Mouse (Mus musculus) liver, adult 2 months (tissue): ENCODE measurements at regions not wholly inside any gene's neighbourhood (a gene's known extent, or its start where the extent isn't known, plus 50 kb on each side); places are given as distances from the start of the nearest gene placed in this dataset.
A peak's percentile ranks its signal among the peaks of the same experiment; 100 is the strongest.

Experiments used
- DNase-seq: peaks from one replicate; pipeline ENCODE4 v3.0.0-alpha.2; 2011; ENCODE audit warnings: low read depth, low spot score; ENCODE audit errors: extremely low read depth
- H3K27ac ChIP-seq: fragments of 200-500 bp; replicated peaks from 2 replicates; pipeline ENCODE4 v1.5.1; 2012; ENCODE audit warnings: low read depth, mild to moderate bottlenecking, control low read depth, inconsistent platforms, low read length; ENCODE audit not compliant: insufficient read depth
- H3K27me3 ChIP-seq: fragments of 200-500 bp; 2 replicates; pipeline ENCODE4 v1.6.1; 2012; ENCODE audit warnings: mild to moderate bottlenecking, moderate library complexity, low read length, inconsistent platforms; ENCODE audit not compliant: control insufficient read depth, insufficient read depth
- H3K36me3 ChIP-seq: fragments of 200-500 bp; 2 replicates; pipeline ENCODE4 v1.6.1; 2012; ENCODE audit warnings: low read length, inconsistent platforms; ENCODE audit not compliant: control insufficient read depth, insufficient read depth
- H3K4me1 ChIP-seq: fragments of 200-500 bp; 2 replicates; pipeline ENCODE4 v1.6.1; 2011; ENCODE audit warnings: low read length; ENCODE audit not compliant: control insufficient read depth, insufficient read depth
- H3K4me3 ChIP-seq: fragments of 200-500 bp; 2 replicates; pipeline ENCODE4 v1.5.1; 2011; ENCODE audit warnings: low read depth, mild to moderate bottlenecking, control low read depth, low read length, moderate library complexity; ENCODE audit not compliant: insufficient read depth
- H3K79me2 ChIP-seq: fragments of 200-500 bp; 2 replicates; pipeline ENCODE4 v1.6.1; 2012; ENCODE audit warnings: inconsistent platforms, mild to moderate bottlenecking, low read length, moderate library complexity; ENCODE audit not compliant: control insufficient read depth, insufficient read depth
- H3K9ac ChIP-seq: fragments of 200-500 bp; 2 replicates; pipeline ENCODE4 v1.6.1; 2012; ENCODE audit warnings: low read depth, mild to moderate bottlenecking, control low read depth, inconsistent platforms, low read length
- CTCF ChIP-seq: fragments of 200-500 bp; IDR thresholded peaks from 2 replicates; pipeline ENCODE4 v1.5.1; 2011; ENCODE audit warnings: low read depth, low read length, control low read depth
- POLR2A ChIP-seq: fragments of 200-500 bp; IDR thresholded peaks from 2 replicates; pipeline ENCODE4 v1.6.1; 2011; ENCODE audit warnings: low read length, control low read depth; ENCODE audit not compliant: insufficient read depth; ENCODE audit errors: extremely low read depth
- WGBS: fragments of 180-500 bp; shearing (Covaris S2); methylation state at CpG from one replicate; pipeline ENCODE4 v1.1.7; 2018; 5-methylcytosine and 5-hydroxymethylcytosine counted together

GRCm38 (mm10) chr1:186245723-186246440, 128.8 kb upstream of the Lyplal1 start:
- DNase-seq, result no peak
- WGBS, result 71% methylated on average over 7 of the region's 7 CpGs

GRCm38 (mm10) chr1:186241112-186241511, 124.0 kb upstream of the Lyplal1 start:
- Histone ChIP-seq H3K36me3 (no peaks in the 10 kb centered on the region), H3K9ac (no peak overlapping the region), H3K4me3 (no peak overlapping the region), H3K79me2 (no peaks in the 10 kb centered on the region), H3K4me1 (no peaks in the 10 kb centered on the region), H3K27ac (no peak overlapping the region), H3K27me3 (no peaks in the 10 kb centered on the region)
- TF ChIP-seq CTCF, result peak; percentile 35; the same call in 1 of the 2 replicates
- TF ChIP-seq POLR2A, result no peak
- 91% methylated on average over 2 of the region's 2 CpGs for WGBS
- DNase-seq, result peak; percentile 13

More at GRCm38 (mm10) chr1:186245723-186246440, 128.8 kb upstream of the Lyplal1 start:
- H3K79me2 ChIP-seq, result no peaks in the 10 kb centered on the region
- H3K27ac ChIP-seq, result no peak overlapping the region
- no peaks in the 10 kb centered on the region for H3K4me1 ChIP-seq
- no peak overlapping the region for H3K9ac ChIP-seq
- no peak overlapping the region for H3K4me3 ChIP-seq
- TF ChIP-seq POLR2A (no peak), CTCF (no peak)
- H3K36me3 ChIP-seq, result no peaks in the 10 kb centered on the region
- no peaks in the 10 kb centered on the region for H3K27me3 ChIP-seq

DNA sequence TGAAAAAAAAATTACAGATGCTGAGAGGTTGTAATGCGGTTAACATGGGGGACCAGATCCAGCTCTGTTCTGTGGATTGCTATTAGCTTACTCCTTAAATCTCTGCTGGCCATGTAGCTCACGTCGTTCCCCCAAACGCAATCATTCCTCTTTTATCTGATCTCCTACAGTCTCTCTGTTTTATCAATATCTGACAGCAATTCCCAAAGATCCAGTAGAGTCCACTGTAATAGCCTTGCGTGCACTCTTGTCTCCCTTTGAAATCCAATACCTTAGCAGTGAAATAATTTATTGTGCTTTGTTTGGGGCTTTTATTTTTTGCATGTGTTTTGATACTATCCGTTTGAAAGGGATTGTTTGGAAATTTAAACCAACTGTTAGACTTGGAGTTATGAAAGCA, 120.4 kb upstream of the Lyplal1 start:
- no peak overlapping the region for H3K4me3 ChIP-seq
- H3K9ac ChIP-seq, result no peak overlapping the region
- no peak overlapping the region for H3K27ac ChIP-seq
- H3K4me1 ChIP-seq, result no peaks in the 10 kb centered on the region
- 77% methylated on average over 6 of the region's 6 CpGs for WGBS
- DNase-seq, result no peak
- H3K27me3 ChIP-seq, result no peaks in the 10 kb centered on the region
- TF ChIP-seq POLR2A (no peak), CTCF (no peak)
- no peaks in the 10 kb centered on the region for H3K79me2 ChIP-seq
- no peaks in the 10 kb centered on the region for H3K36me3 ChIP-seq

DNA sequence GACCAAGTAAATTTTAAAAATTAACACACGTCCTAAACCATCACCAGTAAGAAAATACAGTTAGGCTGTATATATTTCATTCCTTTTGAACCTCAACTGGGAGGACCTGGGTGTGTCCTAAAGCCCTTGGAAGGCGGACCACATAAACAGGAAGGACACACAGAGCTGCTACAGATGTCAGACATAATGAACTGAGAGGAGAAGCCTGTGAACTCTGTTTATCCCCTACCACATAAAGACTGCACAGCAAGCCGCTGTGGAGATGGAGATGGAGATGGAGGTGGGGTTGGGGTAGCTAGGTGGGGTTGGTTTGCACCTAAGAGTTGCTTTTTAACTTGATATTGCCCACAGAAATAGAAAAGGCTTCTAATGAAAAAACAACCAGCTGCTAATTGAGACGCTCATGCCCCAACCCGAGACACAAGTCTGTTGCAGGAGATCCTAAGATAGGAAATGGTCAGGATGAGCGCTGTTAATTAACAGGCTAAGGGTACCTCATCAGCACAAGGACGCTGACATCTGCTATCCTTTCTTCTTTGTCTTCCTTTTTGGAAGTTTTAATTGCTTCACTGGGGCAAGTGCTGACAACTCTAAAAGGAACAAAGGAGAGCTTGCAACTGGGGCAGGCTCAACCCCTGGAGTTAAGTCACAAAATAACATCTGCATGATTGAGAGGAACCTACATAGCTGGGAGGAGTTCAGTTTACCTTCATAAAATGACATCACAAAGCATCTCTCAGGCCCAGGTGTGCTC, 119.3 kb upstream of the Lyplal1 start:
- no peak overlapping the region for H3K9ac ChIP-seq
- H3K27me3 ChIP-seq, result no peaks in the 10 kb centered on the region
- H3K36me3 ChIP-seq, result no peaks in the 10 kb centered on the region
- DNase-seq, result no peak
- TF ChIP-seq CTCF (no peak), POLR2A (no peak)
- H3K4me3 ChIP-seq, result no peak overlapping the region
- H3K79me2 ChIP-seq, result no peaks in the 10 kb centered on the region
- no peaks in the 10 kb centered on the region for H3K4me1 ChIP-seq
- no peak overlapping the region for H3K27ac ChIP-seq
- 67% methylated on average over 7 of the region's 7 CpGs for WGBS

DNA sequence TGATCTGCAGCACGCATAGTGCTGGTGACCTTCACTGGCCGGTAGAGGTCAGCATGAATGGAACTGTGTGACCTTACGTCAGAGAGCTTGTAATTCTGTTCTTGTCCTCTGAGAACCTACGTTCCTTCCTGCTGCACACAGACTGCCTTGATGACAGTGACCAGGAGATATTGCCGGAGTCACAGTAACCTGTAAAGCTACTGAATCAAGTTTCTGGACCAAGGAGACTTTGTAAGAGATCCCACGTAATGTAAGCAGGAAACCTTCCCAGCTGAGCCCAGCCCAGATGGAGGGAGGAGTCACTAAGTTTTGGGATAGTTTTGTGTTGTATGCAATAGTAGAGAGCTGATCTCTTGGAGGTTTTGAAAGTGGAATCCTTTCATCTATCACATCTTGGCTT, 117.4 kb upstream of the Lyplal1 start:
- no peak overlapping the region for H3K27ac ChIP-seq
- no peak overlapping the region for H3K4me3 ChIP-seq
- no peaks in the 10 kb centered on the region for H3K36me3 ChIP-seq
- WGBS, result 83% methylated on average over 6 of the region's 6 CpGs
- H3K27me3 ChIP-seq, result no peaks in the 10 kb centered on the region
- no peak overlapping the region for H3K9ac ChIP-seq
- no peaks in the 10 kb centered on the region for H3K79me2 ChIP-seq
- no peak for TF ChIP-seq POLR2A
- TF ChIP-seq CTCF, result no peak
- DNase-seq, result no peak
- H3K4me1 ChIP-seq, result no peaks in the 10 kb centered on the region

DNA sequence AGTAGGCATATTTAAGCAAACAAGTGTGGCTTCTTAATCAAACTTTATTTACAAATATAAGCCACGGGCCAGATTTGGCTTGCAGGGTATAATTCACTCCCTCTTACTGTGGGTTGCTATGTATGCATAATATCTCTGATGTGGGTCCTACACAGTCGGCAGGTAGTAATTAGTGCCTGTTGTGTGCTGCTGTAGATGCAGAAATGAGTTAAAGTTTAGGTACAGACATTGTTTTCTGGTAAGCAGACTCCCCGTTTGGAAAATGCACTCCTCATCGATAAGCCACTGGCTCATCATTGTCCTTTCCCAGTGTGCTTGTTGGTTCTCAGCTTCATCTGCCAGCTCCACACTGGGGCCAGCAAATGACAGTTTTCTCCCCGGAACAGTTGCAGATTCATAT, 113.4 kb upstream of the Lyplal1 start:
- WGBS, result 73% methylated on average over 5 of the region's 5 CpGs

More for the DNA sequence above, 113.4 kb upstream of the Lyplal1 start:
- Histone ChIP-seq H3K36me3 (no peaks in the 10 kb centered on the region), H3K27me3 (no peaks in the 10 kb centered on the region), H3K79me2 (no peaks in the 10 kb centered on the region), H3K9ac (no peak overlapping the region), H3K27ac (no peak overlapping the region), H3K4me3 (no peak overlapping the region), H3K4me1 (no peaks in the 10 kb centered on the region)
- DNase-seq, result no peak
- no peak for TF ChIP-seq POLR2A
- no peak for TF ChIP-seq CTCF
